Mouse (Mus musculus) liver, embryonic 15.5 days (tissue): ENCODE results near the gene Smcr8. TPM values are rescaled to one million over a fixed set of nuclear protein-coding genes. Genes with fewer than 3 reads are reported as not detected.

ENCODE experiments used
- ATAC-seq: fragments of 200-750 bp; cut with Nextera tagmentation; 2 replicates; pipeline ENCODE4 v1.8.0; 2017; ENCODE audit warnings: moderate number of reproducible peaks, mild to moderate bottlenecking, moderate library complexity; ENCODE audit not compliant: insufficient read depth
- H3K27ac ChIP-seq: fragments of 300-500 bp; sonication (generic); replicated peaks from 2 replicates; pipeline ENCODE4 v1.5.1; 2015; ENCODE audit warnings: mild to moderate bottlenecking, inconsistent platforms
- H3K27me3 ChIP-seq: fragments of 300-500 bp; sonication (generic); 2 replicates; pipeline ENCODE4 v1.6.1; 2015; ENCODE audit warnings: mild to moderate bottlenecking, inconsistent platforms
- H3K36me3 ChIP-seq: fragments of 300-500 bp; sonication (generic); replicated peaks from 2 replicates; pipeline ENCODE4 v1.6.1; 2015; ENCODE audit warnings: moderate library complexity, mild to moderate bottlenecking, inconsistent platforms
- H3K4me1 ChIP-seq: fragments of 300-500 bp; sonication (generic); replicated peaks from 2 replicates; pipeline ENCODE4 v1.6.1; 2015; ENCODE audit warnings: inconsistent platforms
- H3K4me2 ChIP-seq: fragments of 300-500 bp; sonication (generic); 2 replicates; pipeline ENCODE4 v1.6.1; 2015; ENCODE audit warnings: moderate library complexity, mild to moderate bottlenecking, inconsistent platforms
- H3K4me3 ChIP-seq: fragments of 300-500 bp; sonication (generic); replicated peaks from 2 replicates; pipeline ENCODE4 v1.5.1; 2015; ENCODE audit warnings: mild to moderate bottlenecking, inconsistent platforms
- H3K9ac ChIP-seq: fragments of 300-500 bp; sonication (generic); 2 replicates; pipeline ENCODE4 v1.6.1; 2015; ENCODE audit warnings: moderate library complexity, mild to moderate bottlenecking, inconsistent platforms
- H3K9me3 ChIP-seq: fragments of 300-500 bp; sonication (generic); replicated peaks from 2 replicates; pipeline ENCODE4 v1.6.1; 2016; ENCODE audit warnings: inconsistent platforms
- WGBS: fragments of 180-500 bp; shearing (Covaris S2); methylation state at CpG from one replicate; pipeline ENCODE4 v1.1.7; 2015; ENCODE audit warnings: mixed read lengths; ENCODE audit not compliant: insufficient replicate concordance; 5-methylcytosine and 5-hydroxymethylcytosine counted together
- polyA plus RNA-seq: library from polyadenylated mRNA; unstranded; fragments of >200 nt; fragmentation: Nextera tagmentation; extraction: Ambion mirVana; gene quantifications from 2 replicates; pipeline ENCODE4 v1.2.1, GENCODE M21; 2015

Gene Smcr8
- polyA plus RNA-seq, 1 experiment from 2014 or later: 2.6 TPM

DNA sequence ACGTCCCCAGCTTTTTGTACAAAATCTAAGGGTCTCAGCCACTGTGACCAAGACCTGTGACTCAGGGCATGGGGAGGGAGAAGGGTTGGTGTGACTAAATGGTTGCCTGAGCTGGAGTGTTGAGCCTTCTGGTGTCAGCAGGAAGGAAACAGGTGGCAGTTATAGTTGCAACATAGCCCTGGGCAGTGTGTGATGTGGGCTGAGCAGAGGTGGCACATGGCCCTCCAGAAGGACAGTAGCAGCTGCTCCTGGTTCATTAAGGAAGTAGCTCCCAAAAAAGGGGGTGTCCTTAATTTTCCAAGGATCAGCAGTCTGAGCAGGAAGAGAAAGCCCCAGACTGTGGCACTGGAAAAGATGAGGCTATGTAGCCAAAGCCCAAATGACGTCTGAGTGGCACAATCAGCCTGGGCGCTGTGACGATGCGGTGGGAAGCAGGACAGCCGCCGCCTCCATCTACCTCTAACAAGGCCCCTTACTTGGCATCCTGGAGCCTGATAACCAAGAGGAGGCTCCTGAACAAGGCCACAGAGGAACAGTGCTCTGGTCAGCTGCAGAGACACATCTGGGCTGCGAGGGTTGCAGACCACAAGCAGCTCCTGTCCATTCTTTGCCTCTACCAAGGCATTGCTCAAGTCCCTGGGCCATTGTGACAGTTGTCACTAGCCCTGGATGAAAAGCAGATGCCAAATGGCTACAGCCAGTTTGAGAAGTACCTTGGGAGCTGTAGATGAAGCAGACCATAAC, 7.0 kb downstream of the Smcr8 start:
- no peaks in the 10 kb centered on the region for H3K27me3 ChIP-seq
- H3K9ac ChIP-seq: no peak overlapping the region
- no peak overlapping the region for H3K4me3 ChIP-seq
- H3K9me3 ChIP-seq: no peaks in the 10 kb centered on the region
- no peak for ATAC-seq
- H3K4me2 ChIP-seq: no peak overlapping the region
- no peak overlapping the region for H3K27ac ChIP-seq
- H3K36me3 ChIP-seq: peaks cover 77% of the 10 kb centered on the region
- 61% methylated on average over 8 of the region's 8 CpGs for WGBS
- peaks cover 54% of the 10 kb centered on the region for H3K4me1 ChIP-seq

DNA sequence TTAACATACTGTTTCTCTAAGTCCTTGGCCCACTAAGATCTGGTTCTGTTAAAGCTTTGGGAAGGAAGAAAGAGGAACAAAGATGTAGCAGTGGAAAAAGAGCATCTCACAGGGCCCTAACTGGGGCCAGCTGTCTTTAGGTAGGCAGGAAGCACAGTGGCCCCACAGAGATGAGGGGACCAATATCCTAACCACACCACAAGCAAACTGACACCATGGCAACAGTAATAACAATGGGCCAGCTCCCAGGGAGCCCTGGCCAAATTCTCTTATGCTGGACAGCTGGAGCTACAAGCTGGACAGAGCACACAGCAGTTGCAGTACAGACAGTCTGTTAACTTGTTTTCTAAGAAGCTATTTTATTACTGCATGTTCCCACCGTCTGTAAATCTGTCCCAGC, 10.3 kb downstream of the Smcr8 start:
- H3K4me3 ChIP-seq: no peak overlapping the region
- H3K9me3 ChIP-seq: no peaks in the 10 kb centered on the region
- no peak overlapping the region for H3K9ac ChIP-seq
- H3K27ac ChIP-seq: no peak overlapping the region
- WGBS: 45% methylated on average over 1 of the region's 1 CpGs
- no peaks in the 10 kb centered on the region for H3K27me3 ChIP-seq
- ATAC-seq: no peak
- H3K4me2 ChIP-seq: no peak overlapping the region
- peaks cover 22% of the 10 kb centered on the region for H3K4me1 ChIP-seq
- peaks cover 85% of the 10 kb centered on the region for H3K36me3 ChIP-seq

DNA sequence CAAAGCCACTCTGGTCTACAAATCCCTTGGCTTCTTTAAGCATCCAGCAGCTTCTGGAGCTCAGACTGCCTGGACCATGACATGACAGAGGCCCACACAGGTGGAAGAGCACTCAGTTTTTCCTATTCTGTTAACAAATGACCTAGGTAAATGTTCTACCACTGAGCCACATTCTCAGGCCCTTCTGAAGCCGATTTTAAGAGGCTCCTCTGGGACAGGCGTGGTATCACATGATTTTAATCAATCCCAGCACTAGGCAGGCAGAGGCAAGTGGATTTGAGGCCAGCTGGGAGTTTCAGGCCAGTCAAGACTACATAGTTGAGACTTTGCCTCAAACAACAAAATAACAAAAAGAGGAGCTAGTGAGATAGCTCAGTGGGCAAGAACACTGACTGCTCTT, 13.1 kb downstream of the Smcr8 start:
- H3K4me2 ChIP-seq: no peak overlapping the region
- 77% methylated on average over 2 of the region's 2 CpGs for WGBS
- H3K9me3 ChIP-seq: no peaks in the 10 kb centered on the region
- H3K36me3 ChIP-seq: peaks cover 85% of the 10 kb centered on the region
- ATAC-seq: no peak
- no peak overlapping the region for H3K4me3 ChIP-seq
- 0 out of 2 replicates have a peak, but pooled peaks cover 7% of the 10 kb centered on the region for H3K4me1 ChIP-seq
- H3K9ac ChIP-seq: no peak overlapping the region
- H3K27ac ChIP-seq: no peak overlapping the region
- H3K27me3 ChIP-seq: no peaks in the 10 kb centered on the region

DNA sequence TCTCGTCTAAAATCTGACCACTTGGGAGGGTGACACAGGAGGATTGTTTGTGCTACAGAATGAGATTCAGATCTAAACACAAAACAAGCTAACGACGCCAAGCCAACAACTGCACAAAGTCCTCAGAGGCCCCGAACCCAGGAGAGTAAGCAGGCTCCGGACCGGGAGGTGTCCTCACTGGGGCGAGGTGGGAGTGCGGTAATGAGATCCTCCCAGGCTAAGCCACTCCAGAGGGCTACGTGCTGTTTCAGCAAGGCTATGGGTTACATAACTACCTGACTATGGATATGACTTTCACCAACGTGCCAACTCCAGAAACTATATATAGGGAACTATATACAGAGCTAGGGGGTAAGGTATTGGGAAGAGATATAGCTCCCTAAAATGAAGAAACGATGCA, 19.0 kb downstream of the Smcr8 start:
- H3K9ac ChIP-seq: no peak overlapping the region
- no peaks in the 10 kb centered on the region for H3K4me1 ChIP-seq
- 77% methylated on average over 11 of the region's 11 CpGs for WGBS
- no peaks in the 10 kb centered on the region for H3K27me3 ChIP-seq
- H3K4me2 ChIP-seq: no peak overlapping the region
- H3K4me3 ChIP-seq: no peak overlapping the region
- H3K27ac ChIP-seq: no peak overlapping the region
- no peak for ATAC-seq
- H3K36me3 ChIP-seq: peaks cover 78% of the 10 kb centered on the region
- H3K9me3 ChIP-seq: no peaks in the 10 kb centered on the region

DNA sequence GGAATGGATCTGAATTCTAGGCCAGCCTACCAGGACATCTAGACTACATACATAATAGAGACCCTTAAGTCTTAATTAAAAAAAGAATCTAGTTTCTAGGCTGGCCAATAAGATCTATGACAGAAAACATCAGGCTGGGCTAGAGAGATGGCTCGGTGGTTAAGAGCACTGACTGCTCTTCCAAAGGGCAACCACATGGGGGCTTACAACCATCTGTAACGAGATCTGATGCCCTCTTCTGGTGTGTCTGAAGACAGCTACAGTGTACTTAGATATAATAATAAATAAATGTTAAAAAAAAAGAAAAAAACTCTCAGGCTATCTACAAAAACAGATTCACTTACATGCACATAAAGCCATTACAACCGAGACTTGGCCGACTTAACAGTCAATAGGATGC, 22.7 kb downstream of the Smcr8 start:
- Histone ChIP-seq H3K4me2 (no peak overlapping the region), H3K27ac (no peak overlapping the region), H3K9me3 (no peaks in the 10 kb centered on the region), H3K36me3 (peaks cover 61% of the 10 kb centered on the region), H3K4me1 (peaks cover 5% of the 10 kb centered on the region), H3K9ac (no peak overlapping the region), H3K27me3 (no peaks in the 10 kb centered on the region), H3K4me3 (no peak overlapping the region)
- WGBS: 73% methylated on average over 4 of the region's 4 CpGs
- ATAC-seq: no peak

DNA sequence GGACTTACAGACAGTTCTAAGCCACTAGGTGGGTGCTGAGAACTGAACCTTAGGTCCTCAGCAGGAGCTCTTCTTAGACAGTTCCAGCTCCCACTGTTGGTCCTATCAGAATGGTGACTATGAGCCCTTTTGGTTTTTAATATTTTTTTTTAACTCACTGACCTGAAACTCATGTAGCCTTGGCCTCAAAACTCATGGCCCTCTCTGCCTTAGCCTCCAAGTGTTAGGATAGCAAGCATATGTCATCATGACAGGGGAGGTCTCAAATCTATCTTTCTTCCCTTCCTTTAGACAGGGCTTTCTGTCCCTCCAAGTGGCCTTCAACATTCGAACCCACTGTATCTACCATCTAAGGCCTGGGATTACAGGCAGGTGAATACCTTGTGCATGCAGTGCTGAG, 23.6 kb downstream of the Smcr8 start:
- Histone ChIP-seq H3K4me1 (peaks cover 5% of the 10 kb centered on the region), H3K27me3 (no peaks in the 10 kb centered on the region), H3K4me2 (no peak overlapping the region), H3K27ac (no peak overlapping the region), H3K9ac (no peak overlapping the region), H3K4me3 (no peak overlapping the region), H3K36me3 (peaks cover 59% of the 10 kb centered on the region), H3K9me3 (no peaks in the 10 kb centered on the region)
- 52% methylated on average over 1 of the region's 1 CpGs for WGBS
- ATAC-seq: no peak

DNA sequence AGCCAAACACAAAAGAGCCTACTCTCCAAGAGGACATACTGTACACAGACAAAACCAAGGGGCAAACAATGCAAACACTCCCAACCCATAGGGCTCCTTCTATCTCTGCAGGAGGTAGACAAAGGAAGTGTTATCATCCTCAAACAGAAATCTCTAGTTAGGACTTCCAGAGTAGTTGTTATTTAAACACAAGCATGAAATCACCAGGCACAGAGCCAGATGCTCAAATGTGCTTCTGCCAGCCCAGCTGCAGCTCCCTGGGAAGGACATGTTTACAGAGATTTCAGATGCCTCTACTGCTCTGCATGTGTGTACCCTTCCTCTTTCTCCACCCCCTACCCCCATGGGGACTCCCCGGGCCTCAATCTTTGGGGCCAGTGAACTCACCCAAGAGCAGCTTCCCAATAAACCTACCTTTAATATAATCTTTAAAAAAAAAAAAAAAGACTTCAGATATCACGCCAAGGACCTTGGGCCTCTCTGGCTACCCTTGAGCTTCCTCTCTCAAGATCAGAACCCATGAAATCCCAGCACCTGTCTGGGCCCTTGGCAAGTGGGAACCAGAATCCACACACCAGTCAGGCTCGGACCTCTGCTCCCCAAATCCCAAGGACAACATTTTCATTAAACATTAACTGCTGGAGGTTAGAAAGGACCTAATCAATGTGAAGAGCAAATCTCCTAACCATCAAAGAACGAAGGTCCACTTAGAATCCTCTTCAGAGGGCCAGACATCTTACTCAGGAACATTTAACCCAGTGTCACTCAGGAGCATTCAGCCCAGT, 31.2 kb downstream of the Smcr8 start:
- no peaks in the 10 kb centered on the region for H3K9me3 ChIP-seq
- 0 out of 2 replicates have a peak, but pooled peaks cover 4% of the 10 kb centered on the region for H3K36me3 ChIP-seq
- H3K27me3 ChIP-seq: no peaks in the 10 kb centered on the region
- 39% methylated on average over 4 of the region's 4 CpGs for WGBS
- peak overlapping the region; percentile 75 for H3K4me2 ChIP-seq
- H3K4me1 ChIP-seq: peaks cover 47% of the 10 kb centered on the region
- ATAC-seq: no peak
- H3K27ac ChIP-seq: peak overlapping the region; percentile 56; the same call in 1 of the 2 replicates
- peak overlapping the region; percentile 58 for H3K4me3 ChIP-seq
- no peak overlapping the region for H3K9ac ChIP-seq

DNA sequence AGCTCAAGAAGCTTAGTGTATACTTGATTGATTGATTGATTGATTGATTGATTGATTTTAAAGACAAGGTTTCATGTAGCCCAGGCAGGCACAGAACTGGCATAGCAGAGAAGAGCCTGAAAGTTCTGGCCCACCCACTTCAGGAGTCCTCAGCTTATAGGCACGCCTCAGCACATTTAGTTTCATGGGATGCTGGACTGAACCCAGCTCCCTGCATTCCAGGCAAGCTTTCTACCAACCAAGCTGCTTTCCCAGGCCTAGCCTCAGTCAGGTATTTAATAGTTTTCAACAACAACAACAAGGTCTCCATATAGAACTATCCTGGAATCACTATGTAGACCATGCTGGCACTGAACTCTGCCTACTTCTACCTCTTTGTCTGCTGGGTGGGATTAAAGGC, 32.2 kb downstream of the Smcr8 start:
- no peaks in the 10 kb centered on the region for H3K9me3 ChIP-seq
- 25% methylated on average over 1 of the region's 1 CpGs for WGBS
- peak overlapping the region; percentile 58 for H3K4me3 ChIP-seq
- peak overlapping the region; percentile 13; the same call in 1 of the 2 replicates for H3K9ac ChIP-seq
- no peaks in the 10 kb centered on the region for H3K27me3 ChIP-seq
- H3K36me3 ChIP-seq: no peaks in the 10 kb centered on the region
- H3K27ac ChIP-seq: peak overlapping the region; percentile 24; the same call in 1 of the 2 replicates
- no peak for ATAC-seq
- H3K4me2 ChIP-seq: peak overlapping the region; percentile 75
- peaks cover 41% of the 10 kb centered on the region for H3K4me1 ChIP-seq

DNA sequence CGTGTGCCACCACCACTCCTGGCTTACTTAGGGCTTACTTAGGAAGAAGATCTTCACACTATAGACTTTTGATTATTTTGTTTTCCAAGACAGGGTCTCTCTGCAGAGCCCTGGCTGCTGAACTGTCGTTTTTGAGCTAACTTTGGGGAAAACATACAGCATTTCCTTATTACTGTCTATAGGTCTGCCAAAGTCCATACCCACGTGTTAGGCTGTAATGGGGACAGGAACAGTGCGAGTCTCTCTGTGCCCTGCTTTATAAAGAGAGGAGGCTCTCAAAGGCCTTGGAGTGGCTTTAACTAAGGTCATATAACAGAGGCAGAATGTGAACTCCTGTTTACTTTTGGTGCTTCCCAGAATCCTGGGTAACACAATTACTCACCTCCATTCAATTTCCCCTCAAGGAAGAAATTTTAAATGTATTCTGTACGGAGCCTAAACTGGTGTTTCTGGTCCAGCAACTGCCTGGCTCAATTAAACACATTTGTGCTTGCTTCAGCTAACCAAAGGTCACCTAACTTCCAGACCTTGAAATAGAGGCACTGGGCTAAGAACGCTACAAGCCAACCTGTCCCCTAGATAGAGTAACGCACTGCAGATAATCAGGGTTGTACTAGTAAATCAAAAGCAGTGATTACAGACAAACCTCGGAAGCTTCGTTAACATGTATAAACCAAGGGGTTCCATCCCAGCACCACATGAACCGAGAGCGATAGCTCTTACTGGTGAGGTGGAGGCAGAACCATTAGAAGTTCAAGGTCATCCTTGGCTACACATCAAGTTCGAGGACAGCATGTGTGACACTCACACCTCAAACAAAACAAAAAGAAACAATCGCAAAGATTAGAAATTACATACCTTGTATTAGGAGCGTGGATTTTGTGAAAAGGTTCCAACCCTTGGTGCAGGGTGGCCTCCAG, 33.0 kb downstream of the Smcr8 start:
- no peak for ATAC-seq
- WGBS: 6% methylated on average over 14 of the region's 14 CpGs
- Histone ChIP-seq H3K4me3 (peak overlapping the region; percentile 58), H3K4me1 (peaks cover 41% of the 10 kb centered on the region), H3K9me3 (no peaks in the 10 kb centered on the region), H3K9ac (peak overlapping the region; percentile 25), H3K27ac (peak overlapping the region; percentile 38; the same call in 1 of the 2 replicates), H3K27me3 (no peaks in the 10 kb centered on the region), H3K4me2 (peak overlapping the region; percentile 75), H3K36me3 (no peaks in the 10 kb centered on the region)

DNA sequence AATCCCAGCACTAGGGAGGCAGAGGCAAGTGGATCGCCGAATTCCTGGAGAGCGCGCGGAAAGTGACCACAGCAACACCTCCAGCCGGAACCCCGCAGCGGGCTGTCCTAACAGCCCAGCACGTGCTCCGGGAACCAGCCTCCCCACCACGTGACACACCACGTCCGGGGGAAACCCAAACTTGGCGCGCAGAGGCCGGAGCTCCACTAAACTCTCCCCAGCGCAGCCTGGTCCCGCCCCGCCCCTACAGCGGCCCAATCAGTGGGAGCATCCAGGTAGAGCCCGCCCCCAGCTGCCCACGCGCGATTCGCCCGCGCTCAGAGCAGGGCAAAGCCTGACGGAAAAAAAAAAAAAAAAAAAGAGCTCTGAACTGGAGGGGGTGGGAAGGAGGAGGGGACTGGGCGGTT, 33.7 kb downstream of the Smcr8 start:
- 0% methylated on average over 29 of the region's 29 CpGs for WGBS
- H3K27ac ChIP-seq: 0 out of 2 replicates have a peak overlapping the region, but pooled peaks have one; percentile 38
- H3K9ac ChIP-seq: peak overlapping the region; percentile 10; the same call in 1 of the 2 replicates
- peak overlapping the region; percentile 75 for H3K4me2 ChIP-seq
- H3K27me3 ChIP-seq: no peaks in the 10 kb centered on the region
- H3K4me3 ChIP-seq: peak overlapping the region; percentile 58
- ATAC-seq: peak; percentile 98
- no peaks in the 10 kb centered on the region for H3K9me3 ChIP-seq
- H3K36me3 ChIP-seq: no peaks in the 10 kb centered on the region
- H3K4me1 ChIP-seq: peaks cover 41% of the 10 kb centered on the region
